Comparison of ENCODE assay signal across 21 mouse cellular contexts in the genomic region with DNA sequence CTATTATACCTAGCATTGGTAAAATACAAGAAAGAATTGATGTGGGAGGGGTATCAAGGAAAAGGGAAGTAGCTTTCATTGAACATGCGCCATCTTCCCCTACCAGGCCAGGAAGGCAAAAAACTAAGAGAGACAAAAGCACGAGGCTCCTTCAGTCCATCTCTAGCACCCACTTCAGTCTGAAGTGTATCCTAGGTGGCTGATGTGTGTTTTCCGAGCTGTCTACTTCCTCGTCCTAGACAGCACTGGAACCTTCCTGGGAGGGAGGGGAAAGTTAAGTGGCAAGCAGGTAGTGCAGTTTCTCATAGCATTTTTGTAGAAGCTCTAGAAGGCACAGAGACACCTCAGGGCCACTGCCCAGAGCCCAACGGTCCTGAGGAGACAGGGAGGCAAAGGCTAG. TPM values are rescaled to one million over a fixed set of nuclear protein-coding genes. Genes with fewer than 3 reads are reported as not detected.
DNase-seq lines count a peak whose midpoint lies in the region; ATAC-seq and TF ChIP-seq lines count a peak whose summit lies in the region.
"Had no signal": no experiment of that assay in that cellular context is flagged by ENCODE, and none has a peak within 500 bp of the region (broad histone marks: within the 10 kb centered on the region; RNA-seq: fewer than 3 reads in every experiment).

No protein-coding gene starts in this region.

- H3K36me3 ChIP-seq in intestine, embryonic 14.5 days (ENCODE audit: control insufficient read depth, insufficient read depth, low read length) = no peaks in the 10 kb centered on the region
- no peaks in the 10 kb centered on the region for H3K36me3 ChIP-seq in intestine, postnatal 0 days (ENCODE audit: control insufficient read depth, insufficient read depth)
- no peaks in the 10 kb centered on the region for H3K36me3 ChIP-seq in midbrain, embryonic 15.5 days (replicated peaks)
- no peaks in the 10 kb centered on the region for H3K36me3 ChIP-seq in midbrain, embryonic 10.5 days
- H3K36me3 ChIP-seq in stomach, embryonic 15.5 days = no peaks in the 10 kb centered on the region
- H3K36me3 ChIP-seq: forebrain, embryonic 15.5 days; hindbrain, embryonic 10.5 days; limb, embryonic 10.5 days; liver, embryonic 15.5 days had no signal

- 81% methylated on average over 5 of the region's 5 CpGs for WGBS in intestine, embryonic 14.5 days
- WGBS in intestine, postnatal 0 days = 62% methylated on average over 5 of the region's 5 CpGs
- WGBS in midbrain, embryonic 15.5 days = 80% methylated on average over 5 of the region's 5 CpGs
- WGBS in midbrain, embryonic 10.5 days = 79% methylated on average over 5 of the region's 5 CpGs
- WGBS in stomach, embryonic 15.5 days = 64% methylated on average over 5 of the region's 5 CpGs

- no peak for TF ChIP-seq CTCF in gastrocnemius, adult 2 months (IDR thresholded peaks at IDR 0.05)
- no peak for TF ChIP-seq CTCF in intestine, postnatal 0 days (IDR thresholded peaks at IDR 0.05; ENCODE audit: low read depth)

- no peak overlapping the region for H3K4me2 ChIP-seq in intestine, embryonic 14.5 days (ENCODE audit: low read length)
- H3K4me2 ChIP-seq in intestine, postnatal 0 days (replicated peaks; ENCODE audit: low read depth) = no peak overlapping the region
- no peak overlapping the region for H3K4me2 ChIP-seq in midbrain, embryonic 15.5 days
- no peak overlapping the region for H3K4me2 ChIP-seq in stomach, embryonic 15.5 days
- H3K4me2 ChIP-seq: forebrain, embryonic 15.5 days; liver, embryonic 15.5 days had no signal

- H3K27ac ChIP-seq in gastrocnemius, adult 2 months = peak overlapping the region; percentile 83
- peak overlapping the region; percentile 91; the same call in 1 of the 2 replicates for H3K27ac ChIP-seq in intestine, embryonic 14.5 days (ENCODE audit: low read depth)
- no peak overlapping the region for H3K27ac ChIP-seq in intestine, postnatal 0 days (ENCODE audit: low read depth, low read length)
- peak overlapping the region; percentile 86 for H3K27ac ChIP-seq in midbrain, embryonic 15.5 days
- H3K27ac ChIP-seq in midbrain, embryonic 10.5 days (replicated peaks) = no peak overlapping the region
- H3K27ac ChIP-seq in stomach, embryonic 15.5 days = 0 out of 2 replicates have a peak overlapping the region, but pooled peaks have one; percentile 16
- H3K27ac ChIP-seq: liver, embryonic 15.5 days had no signal

- H3K9me3 ChIP-seq in intestine, embryonic 14.5 days (ENCODE audit: control insufficient read depth, low read length) = 0 out of 2 replicates have a peak, but pooled peaks cover 4% of the 10 kb centered on the region
- no peaks in the 10 kb centered on the region for H3K9me3 ChIP-seq in intestine, postnatal 0 days (ENCODE audit: control insufficient read depth)
- H3K9me3 ChIP-seq in midbrain, embryonic 15.5 days = no peaks in the 10 kb centered on the region
- H3K9me3 ChIP-seq in midbrain, embryonic 10.5 days (replicated peaks) = no peaks in the 10 kb centered on the region
- no peaks in the 10 kb centered on the region for H3K9me3 ChIP-seq in stomach, embryonic 15.5 days
- H3K9me3 ChIP-seq: forebrain, embryonic 15.5 days; hindbrain, embryonic 10.5 days; limb, embryonic 10.5 days; liver, embryonic 15.5 days; megakaryocyte, embryonic 14.5 days had no signal

- H3K4me3 ChIP-seq in gastrocnemius, adult 2 months = no peak overlapping the region
- no peak overlapping the region for H3K4me3 ChIP-seq in intestine, embryonic 14.5 days (ENCODE audit: low read depth, low read length)
- H3K4me3 ChIP-seq in intestine, postnatal 0 days (ENCODE audit: low read depth, low read length) = no peak overlapping the region
- H3K4me3 ChIP-seq in midbrain, embryonic 15.5 days = no peak overlapping the region
- no peak overlapping the region for H3K4me3 ChIP-seq in midbrain, embryonic 10.5 days
- no peak overlapping the region for H3K4me3 ChIP-seq in stomach, embryonic 15.5 days (replicated peaks)
- H3K4me3 ChIP-seq: forebrain, embryonic 15.5 days; hindbrain, embryonic 10.5 days; limb, embryonic 10.5 days; liver, embryonic 15.5 days; megakaryocyte, embryonic 14.5 days had no signal

- intact Hi-C loops in gastrocnemius, adult 2 months (cut with DNase I) = no loop called here
- intact Hi-C loops in gastrocnemius, postnatal 36 days (cut with DNase I) = no loop called here

- no peak overlapping the region for H3K9ac ChIP-seq in intestine, embryonic 14.5 days (ENCODE audit: low read length)
- no peak overlapping the region for H3K9ac ChIP-seq in intestine, postnatal 0 days (ENCODE audit: low read depth, low read length)
- H3K9ac ChIP-seq in midbrain, embryonic 15.5 days = no peak overlapping the region
- H3K9ac ChIP-seq in stomach, embryonic 15.5 days = no peak overlapping the region
- H3K9ac ChIP-seq: forebrain, embryonic 15.5 days; liver, embryonic 15.5 days had no signal

- no peaks in the 10 kb centered on the region for H3K27me3 ChIP-seq in intestine, embryonic 14.5 days (replicated peaks; ENCODE audit: control insufficient read depth, insufficient read depth, low read length)
- no peaks in the 10 kb centered on the region for H3K27me3 ChIP-seq in intestine, postnatal 0 days (replicated peaks; ENCODE audit: control insufficient read depth, insufficient read depth, low read length)
- H3K27me3 ChIP-seq in midbrain, embryonic 15.5 days (replicated peaks) = no peaks in the 10 kb centered on the region
- H3K27me3 ChIP-seq in midbrain, embryonic 10.5 days (ENCODE audit: low read depth, poor library complexity, severe bottlenecking) = no peaks in the 10 kb centered on the region
- no peaks in the 10 kb centered on the region for H3K27me3 ChIP-seq in stomach, embryonic 15.5 days (replicated peaks)
- H3K27me3 ChIP-seq: forebrain, embryonic 15.5 days had no signal

- DNase-seq in gastrocnemius, adult 2 months = no peak
- DNase-seq in gastrocnemius, postnatal 36 days = no peak
- DNase-seq in intestine, embryonic 14.5 days (ENCODE audit: low spot score) = no peak
- no peak for DNase-seq in midbrain, embryonic 10.5 days (ENCODE audit: low spot score)
- DNase-seq in right cerebral cortex, postnatal 10 days (ENCODE audit: low spot score in 2 of 2) = no peak
- DNase-seq: cerebellum, adult 9-10 months; kidney, postnatal 10 days; liver; lung, postnatal 10 days; right cerebral cortex, postnatal 14 days; thymus, postnatal 25 days had no signal

- ATAC-seq in intestine, embryonic 14.5 days (replicated peaks; ENCODE audit: low FRiP score, low TSS enrichment, low read depth) = no peak
- ATAC-seq in intestine, postnatal 0 days = no peak
- no peak for ATAC-seq in midbrain, embryonic 15.5 days (replicated peaks)
- no peak for ATAC-seq in stomach, embryonic 15.5 days (ENCODE audit: insufficient read depth, low FRiP score, low read depth)
- ATAC-seq: forebrain, embryonic 15.5 days; hindbrain, embryonic 16.5 days had no signal

- peaks cover 49% of the 10 kb centered on the region for H3K4me1 ChIP-seq in intestine, embryonic 14.5 days (replicated peaks; ENCODE audit: control insufficient read depth, insufficient read depth, low read length)
- H3K4me1 ChIP-seq in intestine, postnatal 0 days (replicated peaks; ENCODE audit: control insufficient read depth, insufficient read depth, low read length) = peaks cover 6% of the 10 kb centered on the region
- peaks cover 33% of the 10 kb centered on the region for H3K4me1 ChIP-seq in midbrain, embryonic 15.5 days
- H3K4me1 ChIP-seq in midbrain, embryonic 10.5 days = peaks cover 23% of the 10 kb centered on the region
- peaks cover 54% of the 10 kb centered on the region for H3K4me1 ChIP-seq in stomach, embryonic 15.5 days
- H3K4me1 ChIP-seq: liver, embryonic 15.5 days had no signal

RNA-seq across cellular contexts. Expression of gene Neurl1b, which starts 31.9 kb away (rescaled TPM):
- total RNA-seq in gastrocnemius, adult 2 months (2021) = 1 to 10 TPM; 2.3 to 2.6 TPM
- total RNA-seq in gastrocnemius, postnatal 36 days (2021) = 1 to 10 TPM; 2.6 to 3.7 TPM
- polyA plus RNA-seq in intestine, embryonic 14.5 days (2014; fragmentation: Nextera tagmentation; extraction: Ambion mirVana) = 2.3 and 3.1 TPM in 2 replicates
- polyA plus RNA-seq in intestine, postnatal 0 days (2015; fragmentation: Nextera tagmentation; extraction: Ambion mirVana) = 1.5 TPM in 2 replicates
- 1.9 and 2.2 TPM in 2 replicates for polyA plus RNA-seq in midbrain, embryonic 15.5 days (2015; fragmentation: Nextera tagmentation; extraction: Ambion mirVana)
- polyA plus RNA-seq in midbrain, embryonic 10.5 days (2016; fragmentation: Nextera tagmentation; extraction: Ambion mirVana) = 0.16 and 0.19 TPM in 2 replicates
- 2.5 and 2.6 TPM in 2 replicates for polyA plus RNA-seq in stomach, embryonic 15.5 days (2015; fragmentation: Nextera tagmentation; extraction: Ambion mirVana)
- total RNA-seq: monocyte, adult 5-6 weeks had no signal

Comparison
In these comparisons a context has a peak if more than half of its experiments do, and no peak if none do; other contexts are left out.
1. H3K27ac ChIP-seq: peak in gastrocnemius, adult 2 months (single experiment), intestine, embryonic 14.5 days (single experiment), midbrain, embryonic 15.5 days (single experiment) and stomach, embryonic 15.5 days (single experiment); none in intestine, postnatal 0 days (single experiment) and midbrain, embryonic 10.5 days (single experiment).